14 mouse cellular contexts compared by ENCODE assay signal in the genomic region with DNA sequence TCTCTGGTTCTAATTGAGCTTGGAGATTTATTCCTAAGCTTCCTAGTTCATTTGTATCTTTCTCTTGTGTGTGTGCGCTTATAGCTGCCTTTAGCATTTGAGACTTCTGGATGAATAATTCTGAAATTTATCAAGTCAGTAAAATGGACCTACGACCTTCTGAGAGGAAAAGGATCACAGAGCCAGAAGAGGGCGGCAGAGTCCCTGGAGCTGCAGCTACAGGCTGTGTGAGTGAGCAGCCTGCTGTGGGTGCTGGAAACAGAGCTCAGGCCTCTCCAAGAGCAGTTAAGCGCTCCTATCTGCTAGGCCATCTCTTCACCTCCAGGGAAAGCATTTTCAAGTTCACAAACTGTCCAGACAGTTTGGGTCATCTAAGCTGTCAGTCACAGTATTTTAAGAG.
DNase-seq lines count a peak whose midpoint lies in the region; ATAC-seq and TF ChIP-seq lines count a peak whose summit lies in the region.
"Had no signal": no experiment of that assay in that cellular context is flagged by ENCODE, and none has a peak within 500 bp of the region (broad histone marks: within the 10 kb centered on the region; RNA-seq: fewer than 3 reads in every experiment).

No protein-coding gene starts in this region.

- H3K36me3 ChIP-seq in lung, postnatal 0 days (ENCODE audit: insufficient read depth, low read length): no peaks in the 10 kb centered on the region; the same call in 1 of the 2 replicates
- H3K36me3 ChIP-seq in small intestine, adult 2 months (ENCODE audit: control insufficient read depth, insufficient read depth, low read length): peaks cover 27% of the 10 kb centered on the region

- H3K4me1 ChIP-seq in lung, postnatal 0 days (ENCODE audit: insufficient read depth, low read depth, low read length): peaks cover 4% of the 10 kb centered on the region; the same call in 1 of the 2 replicates
- no peaks in the 10 kb centered on the region for H3K4me1 ChIP-seq in small intestine, adult 2 months (ENCODE audit: control insufficient read depth, insufficient read depth, insufficient read length, low read length)
- H3K4me1 ChIP-seq: midbrain, embryonic 13.5 days had no signal

- TF ChIP-seq CTCF in gastrocnemius, adult 2 months (IDR thresholded peaks at IDR 0.05): peak; percentile 14; the same call in 1 of the 2 replicates
- TF ChIP-seq CTCF in lung, postnatal 0 days (IDR thresholded peaks at IDR 0.05): peak; percentile 32; the same call in 1 of the 2 replicates
- peak; percentile 21; the same call in 1 of the 2 replicates for TF ChIP-seq CTCF in brain, embryonic 14.5 days (IDR thresholded peaks at IDR 0.05; ENCODE audit: borderline replicate concordance, extremely low read depth, insufficient read depth, insufficient read length)
- TF ChIP-seq CTCF in small intestine, adult 2 months (IDR thresholded peaks at IDR 0.05; ENCODE audit: extremely low read depth, insufficient read length, insufficient replicate concordance, low read depth, low read length): peak; percentile 24; the same call in 1 of the 2 replicates

- H3K27me3 ChIP-seq in lung, postnatal 0 days (replicated peaks; ENCODE audit: insufficient read depth, low read length): no peaks in the 10 kb centered on the region
- H3K27me3 ChIP-seq in small intestine, adult 2 months (ENCODE audit: control insufficient read depth, insufficient read depth, low read length): no peaks in the 10 kb centered on the region
- H3K27me3 ChIP-seq: midbrain, embryonic 13.5 days had no signal

- H3K4me3 ChIP-seq in gastrocnemius, adult 2 months: no peak overlapping the region
- no peak overlapping the region for H3K4me3 ChIP-seq in lung, postnatal 0 days (ENCODE audit: low read depth, low read length)
- no peak overlapping the region for H3K4me3 ChIP-seq in small intestine, adult 2 months (ENCODE audit: low read depth, low read length)
- H3K4me3 ChIP-seq: midbrain, embryonic 13.5 days had no signal

- intact Hi-C loops in gastrocnemius, adult 2 months (cut with DNase I): no loop called here
- intact Hi-C loops in gastrocnemius, postnatal 14 days (cut with DNase I; ENCODE audit: low total_unique reads): no loop called here

- ATAC-seq in lung, postnatal 0 days: no peak
- ATAC-seq: intestine, embryonic 16.5 days; midbrain, embryonic 13.5 days had no signal

- no peaks in the 10 kb centered on the region for H3K9me3 ChIP-seq in lung, postnatal 0 days (ENCODE audit: low read length)
- H3K9me3 ChIP-seq: midbrain, embryonic 13.5 days had no signal

- no peak overlapping the region for H3K9ac ChIP-seq in lung, postnatal 0 days (replicated peaks; ENCODE audit: low read depth)
- H3K9ac ChIP-seq: midbrain, embryonic 13.5 days had no signal

- TF ChIP-seq POLR2A in brain, embryonic 14.5 days (IDR thresholded peaks at IDR 0.05; ENCODE audit: borderline replicate concordance, extremely low read depth, insufficient read depth, insufficient read length, poor library complexity, severe bottlenecking): no peak
- TF ChIP-seq POLR2A in small intestine, adult 2 months (IDR thresholded peaks at IDR 0.05; ENCODE audit: low read depth, low read length): no peak

- no peak for TF ChIP-seq EP300 in lung, postnatal 0 days (IDR thresholded peaks at IDR 0.05)

- no peak overlapping the region for H3K4me2 ChIP-seq in lung, postnatal 0 days (replicated peaks; ENCODE audit: low read depth, low read length)
- H3K4me2 ChIP-seq: midbrain, embryonic 13.5 days had no signal

- WGBS in lung, postnatal 0 days: 94% methylated on average over 4 of the region's 4 CpGs
- WGBS in small intestine, adult 2 months: 95% methylated on average over 4 of the region's 4 CpGs

- H3K27ac ChIP-seq in gastrocnemius, adult 2 months: no peak overlapping the region
- no peak overlapping the region for H3K27ac ChIP-seq in lung, postnatal 0 days (ENCODE audit: low read length)
- H3K27ac ChIP-seq in small intestine, adult 2 months (ENCODE audit: insufficient read depth, low read depth, low read length): no peak overlapping the region
- H3K27ac ChIP-seq: midbrain, embryonic 13.5 days had no signal

- no peak for DNase-seq in gastrocnemius, adult 2 months
- no peak for DNase-seq in gastrocnemius, postnatal 14 days
- DNase-seq in lung, postnatal 0 days (ENCODE audit: low spot score): no peak
- no peak for DNase-seq in lung, postnatal 36 days
- no peak for DNase-seq in brain, embryonic 14.5 days (ENCODE audit: low read depth)
- no peak for DNase-seq in urinary bladder, adult 2 months (ENCODE audit: low spot score)
- DNase-seq in frontal cortex, postnatal 14 days (ENCODE audit: low spot score in 2 of 2): no peak
- DNase-seq: adrenal gland, postnatal 25 days; cerebellum, adult 11 months; lung, postnatal 10 days; thymus, adult 18-20 months had no signal
